Mouse (Mus musculus): ENCODE measurements around the gene Wwc2. TPM values are rescaled to one million over a fixed set of nuclear protein-coding genes. Genes with fewer than 3 reads are reported as not detected.

Wwc2 gene
- polyA plus RNA-seq, 1 experiment = 8.7 TPM

DNA sequence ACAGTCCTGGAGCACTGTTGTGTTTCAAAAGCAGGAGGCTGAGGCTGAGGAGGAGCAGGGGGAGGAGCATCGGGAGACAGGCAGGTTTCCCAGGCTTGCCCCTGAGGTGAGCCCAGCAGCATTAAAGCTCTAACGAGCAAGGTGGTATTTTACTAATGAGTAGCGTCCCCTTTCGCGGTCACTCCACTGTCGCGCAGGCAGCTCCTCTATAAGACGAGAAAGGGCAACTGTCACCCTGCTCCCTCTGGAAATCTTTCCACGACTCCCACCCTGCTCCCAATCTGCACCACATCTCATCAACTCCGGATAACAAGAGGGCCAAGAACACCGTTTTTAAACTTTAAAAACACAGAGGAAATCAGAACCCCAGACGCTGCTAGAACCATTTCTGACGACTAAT, 99.1 kb downstream of the Wwc2 start:
- TF ChIP-seq CTCF (IDR thresholded peaks at IDR 0.05; ENCODE audit: low read depth, low read length) (no peak), POLR2A (IDR thresholded peaks at IDR 0.05; ENCODE audit: borderline replicate concordance, low read depth, low read length) (no peak)
- Histone ChIP-seq H3K27ac (ENCODE audit: insufficient read depth, low read depth, low read length) (no peak overlapping the region), H3K4me1 (ENCODE audit: control insufficient read depth, insufficient read depth, low read length) (no peaks in the 10 kb centered on the region), H3K4me3 (ENCODE audit: insufficient read depth, low read length) (no peak overlapping the region)

DNA sequence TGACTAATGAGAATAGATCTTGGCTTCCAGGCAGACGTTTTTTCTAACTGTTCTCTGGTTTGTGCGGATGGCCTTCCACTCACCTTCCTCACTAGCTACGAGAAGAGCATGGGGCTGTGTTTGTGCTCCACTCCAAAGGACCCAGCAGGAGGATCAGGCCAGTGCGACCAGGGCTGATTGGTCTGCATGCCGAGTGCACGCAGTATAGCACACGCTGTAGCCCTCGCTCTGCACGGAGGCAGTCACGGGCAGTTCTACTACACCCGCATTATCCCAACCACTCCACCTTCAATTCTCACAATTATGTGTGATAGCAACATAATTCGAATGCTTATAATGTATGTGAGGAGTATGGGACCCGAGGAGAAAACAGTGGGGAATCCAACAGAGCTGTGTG, 99.9 kb downstream of the Wwc2 start:
- no peak for TF ChIP-seq POLR2A (IDR thresholded peaks at IDR 0.05; ENCODE audit: borderline replicate concordance, low read depth, low read length)
- Histone ChIP-seq H3K27ac (ENCODE audit: insufficient read depth, low read depth, low read length) (no peak overlapping the region), H3K4me1 (ENCODE audit: control insufficient read depth, insufficient read depth, low read length) (no peaks in the 10 kb centered on the region), H3K4me3 (ENCODE audit: insufficient read depth, low read length) (no peak overlapping the region)

DNA sequence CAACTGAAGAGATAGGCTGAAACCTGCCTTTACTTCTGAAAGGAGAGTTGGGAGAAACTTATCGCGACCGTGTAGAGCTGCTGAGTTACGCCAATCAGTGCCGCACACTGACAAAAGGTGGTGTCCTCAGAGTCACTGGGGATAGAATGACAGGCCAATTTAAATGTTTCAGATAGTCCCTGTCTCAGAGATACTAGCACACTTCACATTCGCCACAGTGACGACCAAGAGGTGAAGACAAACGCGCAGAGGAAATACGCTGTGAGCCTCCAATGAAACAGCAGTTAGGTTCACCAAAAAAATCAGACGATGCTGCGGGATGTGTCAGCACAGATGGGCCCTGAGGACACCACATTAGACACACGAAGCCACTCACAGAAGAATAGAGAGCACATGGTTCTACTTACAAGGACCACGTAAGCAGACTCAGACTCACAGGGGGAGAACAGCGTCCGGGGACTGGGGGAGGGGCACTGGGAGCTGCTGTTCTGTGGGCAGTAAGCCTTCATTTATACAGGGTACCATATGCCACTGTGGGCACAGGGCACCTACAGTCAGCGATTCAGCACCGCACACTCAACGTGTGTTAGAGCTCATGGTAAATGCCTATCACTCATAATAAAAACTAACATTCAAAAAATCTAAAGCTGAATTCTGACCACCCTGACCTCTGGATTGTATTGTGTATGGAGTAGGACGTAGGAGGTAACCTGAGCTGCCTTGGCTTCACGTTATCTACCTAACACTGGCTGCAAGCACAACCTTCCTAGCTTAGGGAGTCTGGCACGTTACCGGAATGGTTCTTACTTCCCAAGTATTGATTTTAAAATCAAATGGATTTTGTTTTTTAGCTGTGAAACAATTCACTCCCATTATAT, 100.5 kb downstream of the Wwc2 start:
- TF ChIP-seq CTCF (IDR thresholded peaks at IDR 0.05; ENCODE audit: low read depth, low read length) = no peak
- TF ChIP-seq POLR2A (IDR thresholded peaks at IDR 0.05; ENCODE audit: borderline replicate concordance, low read depth, low read length) = no peak
- Histone ChIP-seq H3K4me3 (ENCODE audit: insufficient read depth, low read length) (no peak overlapping the region), H3K4me1 (ENCODE audit: control insufficient read depth, insufficient read depth, low read length) (no peaks in the 10 kb centered on the region), H3K27ac (ENCODE audit: insufficient read depth, low read depth, low read length) (no peak overlapping the region)

DNA sequence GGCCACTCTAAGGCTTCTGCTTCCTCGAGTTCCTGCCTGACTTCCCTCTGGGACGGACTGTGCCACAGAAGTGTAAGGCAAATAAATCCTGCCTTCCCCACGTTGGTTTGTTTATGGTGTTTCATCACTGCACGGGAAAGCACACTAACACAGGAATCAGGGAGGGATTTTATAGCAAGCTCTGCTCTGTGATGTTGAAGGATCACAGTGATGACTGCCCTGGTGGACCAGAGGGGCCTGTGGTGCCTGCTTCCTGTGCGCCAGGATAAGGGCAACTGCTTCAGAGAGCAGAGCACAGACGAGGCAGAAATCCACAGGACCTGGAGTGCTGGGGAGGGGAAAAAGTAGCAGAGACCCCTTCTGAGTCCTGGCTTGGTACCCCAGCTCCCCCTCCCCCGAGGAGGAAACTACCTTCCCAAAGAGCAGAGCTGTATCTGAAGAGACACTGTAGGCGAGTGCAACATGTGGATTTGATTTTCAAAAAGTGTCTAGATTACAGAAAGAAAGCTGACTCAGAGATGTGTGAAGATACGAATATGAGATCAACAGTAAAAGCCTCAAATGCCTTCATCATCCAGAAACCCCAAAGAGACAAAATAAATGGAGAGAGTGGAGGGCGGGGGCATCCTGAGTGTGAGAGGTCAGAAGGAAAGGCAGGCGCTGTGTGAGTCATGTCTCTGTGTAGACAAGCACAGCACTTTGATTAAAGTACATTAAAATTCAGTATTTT, 101.7 kb downstream of the Wwc2 start:
- Histone ChIP-seq H3K4me3 (ENCODE audit: insufficient read depth, low read length) (no peak overlapping the region), H3K27ac (ENCODE audit: insufficient read depth, low read depth, low read length) (no peak overlapping the region), H3K4me1 (ENCODE audit: control insufficient read depth, insufficient read depth, low read length) (no peaks in the 10 kb centered on the region)
- TF ChIP-seq CTCF (IDR thresholded peaks at IDR 0.05; ENCODE audit: low read depth, low read length) (no peak), POLR2A (IDR thresholded peaks at IDR 0.05; ENCODE audit: borderline replicate concordance, low read depth, low read length) (no peak)

DNA sequence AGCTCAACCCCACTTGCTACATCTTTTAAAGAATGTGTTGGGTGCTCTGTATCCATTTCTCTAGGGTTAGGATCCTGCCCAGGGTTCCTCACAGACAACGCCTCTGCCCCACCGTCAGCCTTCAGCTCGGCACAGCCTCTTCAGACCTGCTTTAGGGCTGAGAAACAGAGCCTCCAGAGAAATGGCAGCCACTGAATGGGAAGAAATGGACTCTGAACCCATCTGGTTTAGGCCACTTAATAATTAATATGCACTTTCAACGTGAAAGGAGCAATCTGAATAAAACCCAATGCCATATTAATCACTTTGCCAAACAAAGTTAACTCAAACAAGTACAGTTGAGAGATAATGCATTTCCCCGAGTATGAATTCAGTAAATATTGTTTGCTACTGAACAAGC, 106.4 kb downstream of the Wwc2 start:
- H3K27ac ChIP-seq (ENCODE audit: insufficient read depth, low read depth, low read length) = no peak overlapping the region
- TF ChIP-seq POLR2A (IDR thresholded peaks at IDR 0.05; ENCODE audit: borderline replicate concordance, low read depth, low read length) (no peak), CTCF (IDR thresholded peaks at IDR 0.05; ENCODE audit: low read depth, low read length) (no peak)

DNA sequence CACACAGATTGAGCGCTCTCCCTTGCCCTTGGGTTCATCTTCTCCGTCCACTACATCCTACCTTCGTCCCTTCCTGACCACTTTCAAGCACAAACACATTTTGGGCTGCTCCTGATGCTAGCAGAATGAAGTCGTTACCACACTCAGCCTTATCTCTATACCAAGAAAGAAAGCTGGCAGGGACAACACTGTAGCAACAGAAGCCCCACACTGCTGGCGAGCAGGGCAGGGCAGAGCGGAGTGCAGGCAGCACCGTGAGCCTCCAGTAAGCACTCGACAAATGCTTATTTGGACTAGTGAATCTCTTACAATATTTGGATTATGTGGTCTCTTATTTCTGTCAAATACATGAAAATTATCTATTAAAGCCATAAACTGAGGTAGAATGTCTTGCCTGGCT, 107.0 kb downstream of the Wwc2 start:
- Histone ChIP-seq H3K27ac (ENCODE audit: insufficient read depth, low read depth, low read length) (no peak overlapping the region), H3K4me3 (ENCODE audit: insufficient read depth, low read length) (no peak overlapping the region)
- TF ChIP-seq POLR2A (IDR thresholded peaks at IDR 0.05; ENCODE audit: borderline replicate concordance, low read depth, low read length) (no peak), CTCF (IDR thresholded peaks at IDR 0.05; ENCODE audit: low read depth, low read length) (no peak)

More for the DNA sequence above, 106.4 kb downstream of the Wwc2 start:
- no peaks in the 10 kb centered on the region for H3K4me1 ChIP-seq (ENCODE audit: control insufficient read depth, insufficient read depth, low read length)
- H3K4me3 ChIP-seq (ENCODE audit: insufficient read depth, low read length) = no peak overlapping the region

DNA sequence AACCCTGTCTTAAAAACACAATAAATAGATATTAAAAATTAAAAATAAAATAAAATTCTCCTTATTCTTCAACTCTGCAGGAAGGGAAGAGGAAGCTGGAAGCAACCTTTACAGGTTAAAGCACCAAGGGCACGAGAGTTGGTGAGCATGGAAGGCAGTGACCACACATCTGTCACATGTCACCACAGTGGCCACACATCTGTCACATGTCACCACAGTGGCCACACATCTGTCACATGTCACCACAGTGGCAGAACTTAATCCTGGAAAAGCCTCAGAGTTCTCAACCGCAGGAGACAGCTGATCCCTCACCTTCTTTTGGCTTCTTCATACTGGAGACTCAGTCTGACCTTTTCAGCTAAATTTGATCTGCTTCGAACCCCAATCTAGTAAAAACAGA, 112.2 kb downstream of the Wwc2 start:
- Histone ChIP-seq H3K4me3 (ENCODE audit: insufficient read depth, low read length) (no peak overlapping the region), H3K4me1 (ENCODE audit: control insufficient read depth, insufficient read depth, low read length) (peaks cover 7% of the 10 kb centered on the region), H3K27ac (ENCODE audit: insufficient read depth, low read depth, low read length) (no peak overlapping the region)
- TF ChIP-seq CTCF (IDR thresholded peaks at IDR 0.05; ENCODE audit: low read depth, low read length) (no peak), POLR2A (IDR thresholded peaks at IDR 0.05; ENCODE audit: borderline replicate concordance, low read depth, low read length) (no peak)

More for the DNA sequence above, 107.0 kb downstream of the Wwc2 start:
- H3K4me1 ChIP-seq (ENCODE audit: control insufficient read depth, insufficient read depth, low read length) = peaks cover 4% of the 10 kb centered on the region; the same call in 1 of the 2 replicates

DNA sequence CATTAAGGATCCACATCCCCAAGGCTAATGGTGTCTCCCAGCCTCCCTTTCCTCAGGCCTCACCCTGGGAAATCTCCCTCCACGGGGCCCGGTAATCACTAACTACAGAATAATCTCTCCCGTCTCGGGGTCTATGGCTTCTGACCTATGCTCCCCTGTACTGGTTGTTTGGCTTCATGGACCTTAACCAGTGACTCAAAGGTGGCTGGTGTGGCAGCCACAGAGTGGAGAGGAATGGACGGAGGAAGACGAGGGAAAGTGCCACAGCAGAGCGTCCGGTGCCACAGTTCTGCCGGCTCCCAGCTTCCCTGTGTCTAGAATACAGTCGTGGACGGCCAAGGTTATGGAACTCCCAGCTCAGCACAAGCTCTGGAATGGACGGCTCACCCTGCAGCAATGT, 114.9 kb downstream of the Wwc2 start:
- TF ChIP-seq POLR2A (IDR thresholded peaks at IDR 0.05; ENCODE audit: borderline replicate concordance, low read depth, low read length) = no peak
- TF ChIP-seq CTCF (IDR thresholded peaks at IDR 0.05; ENCODE audit: low read depth, low read length) = no peak
- H3K27ac ChIP-seq (ENCODE audit: insufficient read depth, low read depth, low read length) = no peak overlapping the region
- H3K4me3 ChIP-seq (ENCODE audit: insufficient read depth, low read length) = no peak overlapping the region
- H3K4me1 ChIP-seq (ENCODE audit: control insufficient read depth, insufficient read depth, low read length) = peaks cover 7% of the 10 kb centered on the region

DNA sequence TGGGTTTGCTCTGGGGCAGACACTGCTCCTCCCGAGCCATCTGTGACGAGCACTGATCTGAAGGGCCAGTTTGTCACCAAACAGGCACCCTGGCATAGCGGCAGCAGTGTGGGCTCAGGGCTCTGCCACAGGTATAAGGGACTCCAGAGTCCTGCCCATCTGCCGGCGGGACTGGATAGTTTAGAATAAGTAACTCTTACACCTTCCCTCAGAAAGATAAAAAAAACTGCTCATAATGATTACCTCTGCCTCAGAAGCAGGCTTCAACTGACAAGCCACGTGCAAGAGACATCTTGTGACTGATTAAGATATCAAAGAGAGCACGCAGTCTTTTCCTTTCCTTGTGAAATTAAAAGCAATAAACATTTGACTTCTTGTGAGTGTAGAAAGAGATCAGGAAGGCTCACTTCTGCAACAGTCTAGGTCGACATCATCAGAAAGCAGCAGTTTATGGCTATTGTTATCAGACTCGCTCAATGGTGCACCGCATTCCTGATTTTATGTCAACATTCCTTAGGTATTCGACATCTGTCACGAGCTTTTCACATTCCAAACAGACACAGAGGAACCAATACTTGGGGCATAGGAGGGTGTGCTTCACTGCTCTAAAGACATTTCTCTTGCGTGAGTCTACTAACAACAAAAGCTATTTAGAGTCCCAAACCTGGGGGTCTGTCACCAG, 116.1 kb downstream of the Wwc2 start:
- Histone ChIP-seq H3K4me3 (ENCODE audit: insufficient read depth, low read length) (no peak overlapping the region), H3K27ac (ENCODE audit: insufficient read depth, low read depth, low read length) (no peak overlapping the region), H3K4me1 (ENCODE audit: control insufficient read depth, insufficient read depth, low read length) (peaks cover 7% of the 10 kb centered on the region)
- TF ChIP-seq POLR2A (IDR thresholded peaks at IDR 0.05; ENCODE audit: borderline replicate concordance, low read depth, low read length) (no peak), CTCF (IDR thresholded peaks at IDR 0.05; ENCODE audit: low read depth, low read length) (no peak)
